Mouse (Mus musculus): ENCODE data around the gene Igfbpl1. TPM values are rescaled to one million over a fixed set of nuclear protein-coding genes. Genes with fewer than 3 reads are reported as not detected.

The Igfbpl1 gene
- total and polyA plus RNA-seq, 3 experiments: 0.16 to 1.00 (median 0.20) TPM

GRCm38 (mm10) chr4:45799956-45800537 is 26.7 kb downstream of the Igfbpl1 start:
- no peak for DNase-seq
- TF ChIP-seq POLR2A (IDR thresholded peaks at IDR 0.05; ENCODE audit: insufficient read depth, low read depth, low read length): no peak
- no peak for TF ChIP-seq CTCF (IDR thresholded peaks at IDR 0.05)
- TF ChIP-seq EP300 (IDR thresholded peaks at IDR 0.05; ENCODE audit: insufficient read depth, low read depth, low read length): no peak
- no peak overlapping the region for H3K9ac ChIP-seq (ENCODE audit: low read depth, low read length)
- H3K4me1 ChIP-seq (ENCODE audit: control insufficient read depth, insufficient read depth, low read length): no peaks in the 10 kb centered on the region
- H3K79me2 ChIP-seq (replicated peaks; ENCODE audit: control insufficient read depth, insufficient read depth, low read length): no peaks in the 10 kb centered on the region
- H3K36me3 ChIP-seq (ENCODE audit: control insufficient read depth, insufficient read depth, low read length): no peaks in the 10 kb centered on the region
- no peaks in the 10 kb centered on the region for H3K27me3 ChIP-seq (ENCODE audit: control insufficient read depth, insufficient read depth, low read length)
- intact Hi-C loops (cut with DNase I): no loop called here
- 45% methylated on average over 3 of the region's 3 CpGs for WGBS
- no peak overlapping the region for H3K4me3 ChIP-seq
- no peak overlapping the region for H3K27ac ChIP-seq

GRCm38 (mm10) chr4:45798964-45799363 is 27.8 kb downstream of the Igfbpl1 start, which contains the start of gene Aldh1b1:
TSS of gene Aldh1b1 (plus strand) at chr4:45799022.
- Histone ChIP-seq H3K4me3 (peak within 1 kb of the TSS; percentile 50), H3K9ac (ENCODE audit: low read depth, low read length) (peak within 1 kb of the TSS; percentile 82), H3K79me2 (replicated peaks; ENCODE audit: control insufficient read depth, insufficient read depth, low read length) (no peaks in the 10 kb centered on the region), H3K27me3 (ENCODE audit: control insufficient read depth, insufficient read depth, low read length) (no peaks in the 10 kb centered on the region), H3K4me1 (ENCODE audit: control insufficient read depth, insufficient read depth, low read length) (no peaks in the 10 kb centered on the region), H3K27ac (no peak within 1 kb of the TSS), H3K36me3 (ENCODE audit: control insufficient read depth, insufficient read depth, low read length) (no peaks in the 10 kb centered on the region)
- DNase-seq: peak; percentile 72 to 78
- intact Hi-C loops (cut with DNase I): no loop called here
- no peak for TF ChIP-seq CTCF (IDR thresholded peaks at IDR 0.05)
- no peak for TF ChIP-seq EP300 (IDR thresholded peaks at IDR 0.05; ENCODE audit: insufficient read depth, low read depth, low read length)
- no peak for TF ChIP-seq POLR2A (IDR thresholded peaks at IDR 0.05; ENCODE audit: insufficient read depth, low read depth, low read length)
- 1% methylated on average over 26 of the region's 26 CpGs for WGBS

GRCm38 (mm10) chr4:45796760-45797159 is 30.0 kb downstream of the Igfbpl1 start:
- H3K79me2 ChIP-seq (replicated peaks; ENCODE audit: control insufficient read depth, insufficient read depth, low read length): no peaks in the 10 kb centered on the region
- H3K4me3 ChIP-seq: no peak overlapping the region
- DNase-seq: no peak
- no peak overlapping the region for H3K27ac ChIP-seq
- no peaks in the 10 kb centered on the region for H3K27me3 ChIP-seq (ENCODE audit: control insufficient read depth, insufficient read depth, low read length)
- no peaks in the 10 kb centered on the region for H3K36me3 ChIP-seq (ENCODE audit: control insufficient read depth, insufficient read depth, low read length)
- TF ChIP-seq CTCF (IDR thresholded peaks at IDR 0.05) (no peak), POLR2A (IDR thresholded peaks at IDR 0.05; ENCODE audit: insufficient read depth, low read depth, low read length) (no peak), EP300 (IDR thresholded peaks at IDR 0.05; ENCODE audit: insufficient read depth, low read depth, low read length) (no peak)
- WGBS: 45% methylated on average over 5 of the region's 5 CpGs
- H3K9ac ChIP-seq (ENCODE audit: low read depth, low read length): no peak overlapping the region
- H3K4me1 ChIP-seq (ENCODE audit: control insufficient read depth, insufficient read depth, low read length): no peaks in the 10 kb centered on the region
- intact Hi-C loops (cut with DNase I): no loop called here

GRCm38 (mm10) chr4:45795191-45795811 is 31.4 kb downstream of the Igfbpl1 start:
- 8% methylated on average over 12 of the region's 12 CpGs for WGBS
- no peak overlapping the region for H3K4me3 ChIP-seq
- intact Hi-C loops (cut with DNase I): no loop called here
- no peaks in the 10 kb centered on the region for H3K4me1 ChIP-seq (ENCODE audit: control insufficient read depth, insufficient read depth, low read length)
- H3K79me2 ChIP-seq (replicated peaks; ENCODE audit: control insufficient read depth, insufficient read depth, low read length): no peaks in the 10 kb centered on the region
- no peak overlapping the region for H3K27ac ChIP-seq
- H3K9ac ChIP-seq (ENCODE audit: low read depth, low read length): no peak overlapping the region
- no peaks in the 10 kb centered on the region for H3K36me3 ChIP-seq (ENCODE audit: control insufficient read depth, insufficient read depth, low read length)
- H3K27me3 ChIP-seq (ENCODE audit: control insufficient read depth, insufficient read depth, low read length): no peaks in the 10 kb centered on the region
- TF ChIP-seq POLR2A (IDR thresholded peaks at IDR 0.05; ENCODE audit: insufficient read depth, low read depth, low read length): no peak
- TF ChIP-seq CTCF (IDR thresholded peaks at IDR 0.05): no peak
- TF ChIP-seq EP300 (IDR thresholded peaks at IDR 0.05; ENCODE audit: insufficient read depth, low read depth, low read length): no peak
- peak in 1 of 2 experiments; percentile 8 for DNase-seq

- Histone ChIP-seq H3K4me3 (no peak overlapping the region), H3K27me3 (ENCODE audit: control insufficient read depth, insufficient read depth, low read length) (no peaks in the 10 kb centered on the region), H3K27ac (no peak overlapping the region), H3K4me1 (ENCODE audit: control insufficient read depth, insufficient read depth, low read length) (peaks cover 3% of the 10 kb centered on the region), H3K79me2 (replicated peaks; ENCODE audit: control insufficient read depth, insufficient read depth, low read length) (no peaks in the 10 kb centered on the region), H3K9ac (ENCODE audit: low read depth, low read length) (no peak overlapping the region), H3K36me3 (ENCODE audit: control insufficient read depth, insufficient read depth, low read length) (no peaks in the 10 kb centered on the region)
- WGBS: 64% methylated on average over 2 of the region's 2 CpGs
- TF ChIP-seq POLR2A (IDR thresholded peaks at IDR 0.05; ENCODE audit: insufficient read depth, low read depth, low read length) (no peak), CTCF (IDR thresholded peaks at IDR 0.05) (no peak), EP300 (IDR thresholded peaks at IDR 0.05; ENCODE audit: insufficient read depth, low read depth, low read length) (no peak)
- intact Hi-C loops (cut with DNase I): no loop called here
- no peak for DNase-seq
Measured at GRCm38 (mm10) chr4:45790018-45790417, 36.7 kb downstream of the Igfbpl1 start.

GRCm38 (mm10) chr4:45789263-45789958 is 37.3 kb downstream of the Igfbpl1 start:
- H3K27ac ChIP-seq: no peak overlapping the region
- H3K9ac ChIP-seq (ENCODE audit: low read depth, low read length): no peak overlapping the region
- no peaks in the 10 kb centered on the region for H3K79me2 ChIP-seq (replicated peaks; ENCODE audit: control insufficient read depth, insufficient read depth, low read length)
- WGBS: 12% methylated on average over 13 of the region's 13 CpGs
- H3K4me1 ChIP-seq (ENCODE audit: control insufficient read depth, insufficient read depth, low read length): peaks cover 3% of the 10 kb centered on the region
- TF ChIP-seq EP300 (IDR thresholded peaks at IDR 0.05; ENCODE audit: insufficient read depth, low read depth, low read length) (no peak), CTCF (IDR thresholded peaks at IDR 0.05) (no peak), POLR2A (IDR thresholded peaks at IDR 0.05; ENCODE audit: insufficient read depth, low read depth, low read length) (no peak)
- H3K4me3 ChIP-seq: no peak overlapping the region
- intact Hi-C loops (cut with DNase I): loop anchor here (5.0 kb wide), 1 partner anchor 63 kb away; no protein-coding TSS in a partner anchor
- no peaks in the 10 kb centered on the region for H3K36me3 ChIP-seq (ENCODE audit: control insufficient read depth, insufficient read depth, low read length)
- DNase-seq: peak; percentile 34 to 37
- H3K27me3 ChIP-seq (ENCODE audit: control insufficient read depth, insufficient read depth, low read length): no peaks in the 10 kb centered on the region
